Mouse (Mus musculus): ENCODE data around the gene Nfkbid.

GRCm38 (mm10) chr7:30422560-30422959 lies 1.0 kb downstream of the Nfkbid start:
- TF ChIP-seq CTCF (conservative IDR thresholded peaks at IDR 0.05; ENCODE audit: insufficient read depth, insufficient read length, low read depth, low read length) (no peak), POLR2A (IDR thresholded peaks at IDR 0.05; ENCODE audit: low read depth, low read length) (no peak)
